Mouse (Mus musculus): ENCODE results near the gene Acmsd. TPM values are rescaled to one million over a fixed set of nuclear protein-coding genes. Genes with fewer than 3 reads are reported as not detected.
"Not testable (repeated sequence)": the region's sequence is repeated elsewhere in the genome, so short reads cannot be mapped to it uniquely, and the experiment has no call there.

Acmsd gene
- polyA plus RNA-seq, 1 experiment from 2014 or later = 0.45 TPM

- Histone ChIP-seq H3K36me3 (ENCODE audit: insufficient read depth) (no peaks in the 10 kb centered on the region), H3K9me3 (ENCODE audit: low read depth, low read length) (no peaks in the 10 kb centered on the region), H3K4me1 (ENCODE audit: insufficient read depth) (peaks cover 7% of the 10 kb centered on the region), H3K9ac (no peak overlapping the region), H3K4me3 (ENCODE audit: low read depth, low read length) (no peak overlapping the region), H3K27ac (ENCODE audit: low read depth) (peak overlapping the region; percentile 78), H3K27me3 (ENCODE audit: insufficient read depth, low read length) (no peaks in the 10 kb centered on the region), H3K4me2 (0 out of 2 replicates have a peak overlapping the region, but pooled peaks have one; percentile 15)
- DNase-seq (peak; percentile 67), ATAC-seq (ENCODE audit: insufficient read depth) (peak; percentile 63)
- 46% methylated on average over 5 of the region's 5 CpGs for WGBS
- TF ChIP-seq CTCF (IDR thresholded peaks at IDR 0.05; ENCODE audit: low read depth) = no peak
Observed at GRCm38 (mm10) chr1:127756331-127757163, 27.3 kb downstream of the Acmsd start.

- DNase-seq; H3K27me3 ChIP-seq (ENCODE audit: insufficient read depth, low read length); H3K4me1 ChIP-seq (ENCODE audit: insufficient read depth); H3K9me3 ChIP-seq (ENCODE audit: low read depth, low read length); H3K36me3 ChIP-seq (ENCODE audit: insufficient read depth); ATAC-seq (ENCODE audit: insufficient read depth); H3K4me3 ChIP-seq (ENCODE audit: low read depth, low read length); H3K4me2 ChIP-seq; H3K9ac ChIP-seq: not testable (repeated sequence)
- 94% methylated on average over 3 of the region's 3 CpGs for WGBS
- peak overlapping the region; percentile 78; the same call in 1 of the 2 replicates for H3K27ac ChIP-seq (ENCODE audit: low read depth)
Observed at GRCm38 (mm10) chr1:127757164-127757545, 27.9 kb downstream of the Acmsd start.

- Histone ChIP-seq H3K4me1 (ENCODE audit: insufficient read depth) (no peaks in the 10 kb centered on the region), H3K9me3 (ENCODE audit: low read depth, low read length) (no peaks in the 10 kb centered on the region), H3K27ac (ENCODE audit: low read depth) (no peak overlapping the region), H3K27me3 (ENCODE audit: insufficient read depth, low read length) (no peaks in the 10 kb centered on the region), H3K36me3 (ENCODE audit: insufficient read depth) (no peaks in the 10 kb centered on the region), H3K9ac (no peak overlapping the region), H3K4me3 (ENCODE audit: low read depth, low read length) (no peak overlapping the region), H3K4me2 (no peak overlapping the region)
- DNase-seq = peak; percentile 77
- 61% methylated on average over 2 of the region's 2 CpGs for WGBS
- peak; percentile 55 for TF ChIP-seq CTCF (IDR thresholded peaks at IDR 0.05; ENCODE audit: low read depth)
- no peak for ATAC-seq (ENCODE audit: insufficient read depth)
Observed at GRCm38 (mm10) chr1:127765468-127765867, 36.3 kb downstream of the Acmsd start.

GRCm38 (mm10) chr1:127766741-127767140 lies 37.5 kb downstream of the Acmsd start:
- H3K4me1 ChIP-seq (ENCODE audit: insufficient read depth) = no peaks in the 10 kb centered on the region
- no peaks in the 10 kb centered on the region for H3K36me3 ChIP-seq (ENCODE audit: insufficient read depth)
- H3K4me2 ChIP-seq = no peak overlapping the region
- no peak overlapping the region for H3K27ac ChIP-seq (ENCODE audit: low read depth)
- 86% methylated on average over 2 of the region's 2 CpGs for WGBS
- H3K9me3 ChIP-seq (ENCODE audit: low read depth, low read length) = no peaks in the 10 kb centered on the region
- TF ChIP-seq CTCF (IDR thresholded peaks at IDR 0.05; ENCODE audit: low read depth) = no peak
- H3K9ac ChIP-seq = no peak overlapping the region
- DNase-seq (no peak), ATAC-seq (ENCODE audit: insufficient read depth) (no peak)
- no peaks in the 10 kb centered on the region for H3K27me3 ChIP-seq (ENCODE audit: insufficient read depth, low read length)
- no peak overlapping the region for H3K4me3 ChIP-seq (ENCODE audit: low read depth, low read length)

GRCm38 (mm10) chr1:127773198-127773802 lies 44.1 kb downstream of the Acmsd start:
- ATAC-seq (ENCODE audit: insufficient read depth) = peak; percentile 31; the same call in 1 of the 2 replicates
- Histone ChIP-seq H3K9me3 (ENCODE audit: low read depth, low read length) (no peaks in the 10 kb centered on the region), H3K4me3 (ENCODE audit: low read depth, low read length) (peak overlapping the region; percentile 72), H3K4me2 (peak overlapping the region; percentile 61), H3K36me3 (ENCODE audit: insufficient read depth) (0 out of 2 replicates have a peak, but pooled peaks cover 2% of the 10 kb centered on the region), H3K9ac (peak overlapping the region; percentile 59), H3K27ac (ENCODE audit: low read depth) (peak overlapping the region; percentile 76), H3K27me3 (ENCODE audit: insufficient read depth, low read length) (no peaks in the 10 kb centered on the region), H3K4me1 (ENCODE audit: insufficient read depth) (0 out of 2 replicates have a peak, but pooled peaks cover 4% of the 10 kb centered on the region)
- no peak for DNase-seq
- no peak for TF ChIP-seq CTCF (IDR thresholded peaks at IDR 0.05; ENCODE audit: low read depth)
- WGBS = 2% methylated on average over 14 of the region's 14 CpGs

GRCm38 (mm10) chr1:127773803-127774500 lies 44.7 kb downstream of the Acmsd start, which contains the start of gene Ccnt2:
Gene Ccnt2 (plus strand): TSS chr1:127774164.
- ATAC-seq (ENCODE audit: insufficient read depth) = peak; percentile 98
- under 1% methylated on average over 63 of the region's 63 CpGs for WGBS
- 0 out of 2 replicates have a peak, but pooled peaks cover 4% of the 10 kb centered on the region for H3K4me1 ChIP-seq (ENCODE audit: insufficient read depth)
- H3K27me3 ChIP-seq (ENCODE audit: insufficient read depth, low read length) = no peaks in the 10 kb centered on the region
- peak within 1 kb of the TSS; percentile 86 for H3K9ac ChIP-seq
- peak within 1 kb of the TSS; percentile 89 for H3K4me2 ChIP-seq
- peak within 1 kb of the TSS; percentile 72 for H3K4me3 ChIP-seq (ENCODE audit: low read depth, low read length)
- H3K9me3 ChIP-seq (ENCODE audit: low read depth, low read length) = no peaks in the 10 kb centered on the region
- H3K36me3 ChIP-seq (ENCODE audit: insufficient read depth) = peaks cover 9% of the 10 kb centered on the region
- peak; percentile 100 for DNase-seq
- H3K27ac ChIP-seq (ENCODE audit: low read depth) = peak within 1 kb of the TSS; percentile 93
- TF ChIP-seq CTCF (IDR thresholded peaks at IDR 0.05; ENCODE audit: low read depth) = peak; percentile 54
